Mouse (Mus musculus): ENCODE results near the gene Syt16. TPM values are rescaled to one million over a fixed set of nuclear protein-coding genes. Genes with fewer than 3 reads are reported as not detected.

The Syt16 gene
- polyA plus RNA-seq, 1 experiment from 2014 or later, result 0.17 TPM

DNA sequence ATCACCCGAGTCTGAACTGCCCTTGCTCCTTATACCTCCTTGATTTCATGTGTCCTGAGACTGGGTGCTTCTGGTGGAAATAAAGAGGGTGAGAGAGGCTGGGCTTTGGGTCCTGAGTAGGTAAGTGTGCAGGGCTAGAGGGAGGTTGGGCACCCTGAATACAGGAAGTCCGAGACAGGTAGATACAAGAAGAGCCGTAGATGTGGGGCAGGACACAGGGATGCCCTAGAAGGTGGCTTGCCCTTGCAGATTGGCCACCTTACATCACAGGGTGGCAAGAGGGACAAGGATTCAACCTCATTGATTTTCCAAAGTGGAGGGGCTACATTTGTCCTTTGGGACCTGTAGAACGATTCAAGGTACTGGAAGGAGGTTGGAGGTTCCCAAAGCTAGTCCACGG lies 45.8 kb downstream of the Syt16 start:
- no peak overlapping the region for H3K9ac ChIP-seq (ENCODE audit: low read length)
- no peak overlapping the region for H3K4me2 ChIP-seq (ENCODE audit: low read depth, low read length)
- no peaks in the 10 kb centered on the region for H3K36me3 ChIP-seq (ENCODE audit: control insufficient read depth, insufficient read depth)
- ATAC-seq (replicated peaks; ENCODE audit: extremely low read depth, insufficient read depth, low FRiP score), result no peak
- no peaks in the 10 kb centered on the region for H3K27me3 ChIP-seq (ENCODE audit: control insufficient read depth, insufficient read depth, low read length)
- H3K4me3 ChIP-seq (ENCODE audit: low read length), result no peak overlapping the region
- WGBS, result 87% methylated on average over 5 of the region's 5 CpGs
- H3K4me1 ChIP-seq (ENCODE audit: control insufficient read depth, insufficient read depth, low read length), result no peaks in the 10 kb centered on the region
- no peak overlapping the region for H3K27ac ChIP-seq (ENCODE audit: low read length)
- no peaks in the 10 kb centered on the region for H3K9me3 ChIP-seq (replicated peaks; ENCODE audit: control insufficient read depth, low read length)

GRCm38 (mm10) chr12:74043755-74044154 lies 46.3 kb downstream of the Syt16 start:
- 56% methylated on average over 6 of the region's 6 CpGs for WGBS
- Histone ChIP-seq H3K36me3 (ENCODE audit: control insufficient read depth, insufficient read depth) (no peaks in the 10 kb centered on the region), H3K27ac (ENCODE audit: low read length) (no peak overlapping the region)

GRCm38 (mm10) chr12:74044241-74044640 lies 46.8 kb downstream of the Syt16 start:
- no peaks in the 10 kb centered on the region for H3K27me3 ChIP-seq (ENCODE audit: control insufficient read depth, insufficient read depth, low read length)
- no peak overlapping the region for H3K27ac ChIP-seq (ENCODE audit: low read length)
- no peaks in the 10 kb centered on the region for H3K4me1 ChIP-seq (ENCODE audit: control insufficient read depth, insufficient read depth, low read length)
- H3K4me3 ChIP-seq (ENCODE audit: low read length), result no peak overlapping the region
- H3K36me3 ChIP-seq (ENCODE audit: control insufficient read depth, insufficient read depth), result no peaks in the 10 kb centered on the region
- no peak for ATAC-seq (replicated peaks; ENCODE audit: extremely low read depth, insufficient read depth, low FRiP score)
- no peaks in the 10 kb centered on the region for H3K9me3 ChIP-seq (replicated peaks; ENCODE audit: control insufficient read depth, low read length)
- H3K4me2 ChIP-seq (ENCODE audit: low read depth, low read length), result no peak overlapping the region
- H3K9ac ChIP-seq (ENCODE audit: low read length), result no peak overlapping the region
- WGBS, result 73% methylated on average over 4 of the region's 4 CpGs

More at GRCm38 (mm10) chr12:74043755-74044154, 46.3 kb downstream of the Syt16 start:
- Histone ChIP-seq H3K9ac (ENCODE audit: low read length) (no peak overlapping the region), H3K4me2 (ENCODE audit: low read depth, low read length) (no peak overlapping the region), H3K9me3 (replicated peaks; ENCODE audit: control insufficient read depth, low read length) (no peaks in the 10 kb centered on the region), H3K4me3 (ENCODE audit: low read length) (no peak overlapping the region), H3K4me1 (ENCODE audit: control insufficient read depth, insufficient read depth, low read length) (no peaks in the 10 kb centered on the region), H3K27me3 (ENCODE audit: control insufficient read depth, insufficient read depth, low read length) (no peaks in the 10 kb centered on the region)
- no peak for ATAC-seq (replicated peaks; ENCODE audit: extremely low read depth, insufficient read depth, low FRiP score)

- no peak overlapping the region for H3K4me3 ChIP-seq (ENCODE audit: low read length)
- no peaks in the 10 kb centered on the region for H3K36me3 ChIP-seq (ENCODE audit: control insufficient read depth, insufficient read depth)
- no peaks in the 10 kb centered on the region for H3K4me1 ChIP-seq (ENCODE audit: control insufficient read depth, insufficient read depth, low read length)
- H3K27me3 ChIP-seq (ENCODE audit: control insufficient read depth, insufficient read depth, low read length), result no peaks in the 10 kb centered on the region
- no peak overlapping the region for H3K9ac ChIP-seq (ENCODE audit: low read length)
- ATAC-seq (replicated peaks; ENCODE audit: extremely low read depth, insufficient read depth, low FRiP score), result no peak
- H3K27ac ChIP-seq (ENCODE audit: low read length), result no peak overlapping the region
- 49% methylated on average over 12 of the region's 12 CpGs for WGBS
- H3K9me3 ChIP-seq (replicated peaks; ENCODE audit: control insufficient read depth, low read length), result no peaks in the 10 kb centered on the region
- no peak overlapping the region for H3K4me2 ChIP-seq (ENCODE audit: low read depth, low read length)
Observed at GRCm38 (mm10) chr12:74055336-74055931, 58.0 kb downstream of the Syt16 start.

DNA sequence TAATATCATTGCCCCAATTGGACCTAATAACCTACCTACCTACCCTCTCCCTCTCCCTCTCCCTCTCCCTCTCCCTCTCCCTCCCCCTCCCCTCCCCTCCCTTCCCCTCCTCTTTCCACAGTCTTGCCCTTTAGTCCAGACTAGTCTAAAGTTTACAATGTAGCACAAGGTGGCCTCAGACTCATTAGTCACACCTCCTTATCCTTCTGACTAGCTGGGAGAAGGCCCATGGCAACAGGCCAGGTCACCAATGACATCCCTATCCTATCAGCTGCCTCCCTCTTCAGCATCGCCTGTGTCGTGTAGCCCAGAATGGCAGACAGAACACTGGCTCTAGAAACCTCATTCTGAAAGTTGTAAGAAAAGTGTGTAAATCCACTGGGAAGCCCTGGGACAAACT lies 58.7 kb downstream of the Syt16 start:
- no peak overlapping the region for H3K4me3 ChIP-seq (ENCODE audit: low read length)
- no peaks in the 10 kb centered on the region for H3K36me3 ChIP-seq (ENCODE audit: control insufficient read depth, insufficient read depth)
- H3K9me3 ChIP-seq (replicated peaks; ENCODE audit: control insufficient read depth, low read length), result no peaks in the 10 kb centered on the region
- no peaks in the 10 kb centered on the region for H3K4me1 ChIP-seq (ENCODE audit: control insufficient read depth, insufficient read depth, low read length)
- no peak overlapping the region for H3K4me2 ChIP-seq (ENCODE audit: low read depth, low read length)
- WGBS, result 14% methylated on average over 2 of the region's 2 CpGs
- H3K27me3 ChIP-seq (ENCODE audit: control insufficient read depth, insufficient read depth, low read length), result no peaks in the 10 kb centered on the region
- no peak; the same call in 1 of the 2 replicates for ATAC-seq (replicated peaks; ENCODE audit: extremely low read depth, insufficient read depth, low FRiP score)
- H3K27ac ChIP-seq (ENCODE audit: low read length), result no peak overlapping the region
- H3K9ac ChIP-seq (ENCODE audit: low read length), result no peak overlapping the region

DNA sequence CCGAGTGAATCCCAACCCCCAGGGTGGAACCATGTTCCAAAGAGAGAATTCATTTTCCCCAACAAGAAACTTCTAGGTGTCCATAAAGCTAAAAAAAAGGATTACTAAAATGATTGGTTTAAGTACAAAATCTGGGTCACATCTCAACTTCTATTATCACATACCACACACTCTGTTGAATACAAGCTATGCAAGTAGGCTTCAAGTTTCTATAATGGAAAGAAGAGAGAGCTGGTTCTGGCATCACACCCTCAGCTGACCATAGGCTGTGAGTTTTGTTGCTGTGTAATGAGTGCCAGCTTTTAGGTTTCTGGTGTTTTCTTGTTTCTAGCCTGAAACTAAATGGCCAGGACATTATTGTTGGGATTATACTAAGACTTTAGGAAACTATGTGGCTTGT lies 65.1 kb downstream of the Syt16 start:
- no peak for ATAC-seq (replicated peaks; ENCODE audit: extremely low read depth, insufficient read depth, low FRiP score)
- H3K9ac ChIP-seq (ENCODE audit: low read length), result no peak overlapping the region
- H3K4me1 ChIP-seq (ENCODE audit: control insufficient read depth, insufficient read depth, low read length), result no peaks in the 10 kb centered on the region
- no peak overlapping the region for H3K4me3 ChIP-seq (ENCODE audit: low read length)
- no peaks in the 10 kb centered on the region for H3K9me3 ChIP-seq (replicated peaks; ENCODE audit: control insufficient read depth, low read length)
- H3K36me3 ChIP-seq (ENCODE audit: control insufficient read depth, insufficient read depth), result no peaks in the 10 kb centered on the region
- no peak overlapping the region for H3K27ac ChIP-seq (ENCODE audit: low read length)
- H3K27me3 ChIP-seq (ENCODE audit: control insufficient read depth, insufficient read depth, low read length), result no peaks in the 10 kb centered on the region
- WGBS, result 94% methylated on average over 1 of the region's 1 CpGs
- H3K4me2 ChIP-seq (ENCODE audit: low read depth, low read length), result no peak overlapping the region

GRCm38 (mm10) chr12:74068912-74069311 lies 71.5 kb downstream of the Syt16 start:
- Histone ChIP-seq H3K4me2 (ENCODE audit: low read depth, low read length) (no peak overlapping the region), H3K36me3 (ENCODE audit: control insufficient read depth, insufficient read depth) (no peaks in the 10 kb centered on the region), H3K9ac (ENCODE audit: low read length) (no peak overlapping the region), H3K27me3 (ENCODE audit: control insufficient read depth, insufficient read depth, low read length) (no peaks in the 10 kb centered on the region), H3K4me3 (ENCODE audit: low read length) (no peak overlapping the region), H3K4me1 (ENCODE audit: control insufficient read depth, insufficient read depth, low read length) (no peaks in the 10 kb centered on the region), H3K9me3 (replicated peaks; ENCODE audit: control insufficient read depth, low read length) (no peaks in the 10 kb centered on the region), H3K27ac (ENCODE audit: low read length) (no peak overlapping the region)
- WGBS, result 80% methylated on average over 1 of the region's 1 CpGs
- no peak for ATAC-seq (replicated peaks; ENCODE audit: extremely low read depth, insufficient read depth, low FRiP score)

DNA sequence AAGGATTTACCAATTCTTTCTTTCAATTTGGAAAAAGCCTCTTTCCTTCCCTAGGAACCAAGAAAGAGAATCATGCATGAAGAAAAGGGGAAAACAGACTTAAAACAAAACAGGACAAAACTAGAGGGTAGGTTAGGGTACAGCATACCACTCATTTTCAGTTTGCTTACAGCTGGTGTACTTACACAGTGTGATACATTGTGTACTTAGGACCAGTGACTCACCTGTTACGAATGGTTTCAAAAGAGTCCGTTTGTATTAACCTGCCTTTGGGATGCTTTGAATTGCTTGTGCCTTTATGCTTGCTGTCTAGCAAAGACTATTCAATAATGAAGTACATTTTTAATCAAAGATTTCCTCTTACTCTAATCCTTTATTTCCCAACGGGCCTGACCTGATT lies 78.1 kb downstream of the Syt16 start:
- H3K9me3 ChIP-seq (replicated peaks; ENCODE audit: control insufficient read depth, low read length), result no peaks in the 10 kb centered on the region
- H3K4me2 ChIP-seq (ENCODE audit: low read depth, low read length), result no peak overlapping the region
- ATAC-seq (replicated peaks; ENCODE audit: extremely low read depth, insufficient read depth, low FRiP score), result no peak
- 74% methylated on average over 3 of the region's 3 CpGs for WGBS
- no peak overlapping the region for H3K27ac ChIP-seq (ENCODE audit: low read length)
- H3K4me1 ChIP-seq (ENCODE audit: control insufficient read depth, insufficient read depth, low read length), result no peaks in the 10 kb centered on the region
- no peak overlapping the region for H3K9ac ChIP-seq (ENCODE audit: low read length)
- no peak overlapping the region for H3K4me3 ChIP-seq (ENCODE audit: low read length)
- H3K36me3 ChIP-seq (ENCODE audit: control insufficient read depth, insufficient read depth), result no peaks in the 10 kb centered on the region
- H3K27me3 ChIP-seq (ENCODE audit: control insufficient read depth, insufficient read depth, low read length), result no peaks in the 10 kb centered on the region

DNA sequence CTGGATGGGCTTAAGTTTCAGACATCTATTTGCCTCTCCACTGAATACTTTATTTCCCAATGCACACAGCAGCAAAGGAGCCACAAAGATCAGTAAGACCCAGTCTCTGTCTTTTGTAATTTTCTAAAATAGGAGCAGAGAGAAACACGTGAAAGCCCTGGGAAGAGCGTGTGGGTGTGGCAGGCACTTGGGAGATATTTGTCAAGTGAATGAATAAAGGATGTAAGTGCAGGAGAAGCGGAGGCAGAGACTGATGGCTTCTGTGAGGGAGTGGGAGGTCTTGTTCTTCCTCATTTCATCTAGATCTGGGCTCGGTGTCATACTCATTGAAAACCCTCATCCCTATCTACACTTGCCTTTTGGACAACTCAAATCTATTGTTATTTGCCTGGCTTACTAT lies 78.6 kb downstream of the Syt16 start:
- no peak for ATAC-seq (replicated peaks; ENCODE audit: extremely low read depth, insufficient read depth, low FRiP score)
- Histone ChIP-seq H3K4me1 (ENCODE audit: control insufficient read depth, insufficient read depth, low read length) (no peaks in the 10 kb centered on the region), H3K4me2 (ENCODE audit: low read depth, low read length) (no peak overlapping the region), H3K4me3 (ENCODE audit: low read length) (no peak overlapping the region), H3K9ac (ENCODE audit: low read length) (no peak overlapping the region), H3K27me3 (ENCODE audit: control insufficient read depth, insufficient read depth, low read length) (no peaks in the 10 kb centered on the region), H3K36me3 (ENCODE audit: control insufficient read depth, insufficient read depth) (no peaks in the 10 kb centered on the region), H3K9me3 (replicated peaks; ENCODE audit: control insufficient read depth, low read length) (no peaks in the 10 kb centered on the region), H3K27ac (ENCODE audit: low read length) (no peak overlapping the region)
- WGBS, result 64% methylated on average over 4 of the region's 4 CpGs

All from heart, embryonic 16.5 days (tissue).